Comparison of ENCODE assay signal across 29 mouse cellular contexts in the genomic region with DNA sequence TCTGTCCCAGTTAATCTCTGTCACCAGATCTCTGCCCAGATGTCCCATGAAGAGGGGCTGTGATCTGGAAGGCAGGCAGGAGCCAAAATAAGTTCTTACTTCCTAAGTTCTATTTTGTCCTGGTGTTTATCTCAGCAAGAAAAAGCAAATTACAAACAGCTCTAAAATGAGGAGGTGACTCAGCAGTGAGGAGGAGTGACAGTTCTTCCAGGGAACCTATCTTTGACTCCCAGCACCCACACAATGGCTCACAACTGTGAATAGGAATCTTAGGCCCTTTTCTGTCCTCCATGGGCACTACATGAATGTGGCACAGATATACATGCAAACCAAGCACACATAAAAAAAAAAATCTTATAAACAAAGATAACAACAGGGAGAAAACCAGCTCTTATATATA. TPM values are rescaled to one million over a fixed set of nuclear protein-coding genes. Genes with fewer than 3 reads are reported as not detected.
"Had no signal": no experiment of that assay in that cellular context is flagged by ENCODE, and none has a peak within 500 bp of the region (broad histone marks: within the 10 kb centered on the region; RNA-seq: fewer than 3 reads in every experiment).

No protein-coding gene starts in this region.

- DNase-seq: kidney, adult 18-20 months; kidney, adult 9 months; kidney, postnatal 14 days; kidney, postnatal 4 days; liver; lung, adult 18-20 months; lung, postnatal 10 days; lung, postnatal 36 days; retina, postnatal 1 day; spleen, adult 18-20 months; thymus, adult 18-20 months; thymus, postnatal 36 days had no signal

- ATAC-seq: intestine, embryonic 16.5 days; liver, embryonic 12.5 days; midbrain, embryonic 13.5 days; midbrain, embryonic 16.5 days had no signal

RNA-seq across cellular contexts. Expression of gene Actl9, which starts 47.0 kb away (rescaled TPM):
- total RNA-seq: layer of hippocampus, adult 18-20 months; left cerebral cortex, adult 2 months; left cerebral cortex, postnatal 25 days; neutrophil, adult 5-6 weeks had no signal
- polyA plus RNA-seq: intestine, embryonic 16.5 days; kidney, embryonic 16.5 days; limb, embryonic 10.5 days; limb, embryonic 13.5 days; liver, embryonic 12.5 days; liver, embryonic 15.5 days; lung, embryonic 15.5 days; midbrain, embryonic 10.5 days; midbrain, embryonic 13.5 days; midbrain, embryonic 16.5 days; myocyte; neural tube, embryonic 13.5 days; stomach, embryonic 15.5 days had no signal
